Mouse (Mus musculus) E14TG2a.4 (cell line): Measurements from ENCODE around the gene Ntn1.

Source experiments
- H3K27me3 ChIP-seq: 2 replicates; pipeline ENCODE4 v1.6.1; 2014; ENCODE audit warnings: low read length, control low read depth; ENCODE audit not compliant: insufficient read depth
- H3K36me3 ChIP-seq: 2 replicates; pipeline ENCODE4 v1.6.1; 2014; ENCODE audit warnings: low read length, control low read depth; ENCODE audit not compliant: insufficient read depth
- H3K4me1 ChIP-seq: replicated peaks from 2 replicates; pipeline ENCODE4 v1.6.1; 2014; ENCODE audit warnings: low read depth, low read length, control low read depth
- H3K4me3 ChIP-seq: replicated peaks from 2 replicates; pipeline ENCODE4 v1.5.1; 2014; ENCODE audit warnings: mild to moderate bottlenecking, low read length
- H3K9me3 ChIP-seq: 2 replicates; pipeline ENCODE4 v1.6.1; 2014; ENCODE audit warnings: low read length, control low read depth
- CTCF ChIP-seq: conservative IDR thresholded peaks from 2 replicates; pipeline ENCODE4 v1.5.1; 2014; ENCODE audit warnings: low read length
- NANOG ChIP-seq: IDR thresholded peaks from 2 replicates; pipeline ENCODE4 v1.6.1; 2014; ENCODE audit warnings: borderline replicate concordance, low read length, mixed read lengths
- POU5F1 ChIP-seq: IDR thresholded peaks from 2 replicates; pipeline ENCODE4 v1.6.1; 2014; ENCODE audit warnings: low read length, borderline replicate concordance

The Ntn1 gene

GRCm38 (mm10) chr11:68172648-68173045, 228.0 kb downstream of the Ntn1 start:
- H3K27me3 ChIP-seq, result no peaks in the 10 kb centered on the region
- H3K36me3 ChIP-seq, result no peaks in the 10 kb centered on the region
- H3K9me3 ChIP-seq, result no peaks in the 10 kb centered on the region
- no peak overlapping the region for H3K4me3 ChIP-seq
- TF ChIP-seq NANOG (no peak), POU5F1 (no peak)
- H3K4me1 ChIP-seq, result no peaks in the 10 kb centered on the region

GRCm38 (mm10) chr11:68171973-68172647, 228.5 kb downstream of the Ntn1 start:
- Histone ChIP-seq H3K4me1 (no peaks in the 10 kb centered on the region), H3K4me3 (no peak overlapping the region), H3K36me3 (no peaks in the 10 kb centered on the region), H3K9me3 (no peaks in the 10 kb centered on the region), H3K27me3 (no peaks in the 10 kb centered on the region)
- TF ChIP-seq CTCF (no peak), POU5F1 (no peak), NANOG (no peak)

GRCm38 (mm10) chr11:68168427-68168826, 232.2 kb downstream of the Ntn1 start:
- H3K4me3 ChIP-seq, result no peak overlapping the region
- no peaks in the 10 kb centered on the region for H3K9me3 ChIP-seq
- no peaks in the 10 kb centered on the region for H3K27me3 ChIP-seq
- peaks cover 11% of the 10 kb centered on the region for H3K4me1 ChIP-seq
- TF ChIP-seq NANOG (no peak), CTCF (no peak), POU5F1 (no peak)
- no peaks in the 10 kb centered on the region for H3K36me3 ChIP-seq

DNA sequence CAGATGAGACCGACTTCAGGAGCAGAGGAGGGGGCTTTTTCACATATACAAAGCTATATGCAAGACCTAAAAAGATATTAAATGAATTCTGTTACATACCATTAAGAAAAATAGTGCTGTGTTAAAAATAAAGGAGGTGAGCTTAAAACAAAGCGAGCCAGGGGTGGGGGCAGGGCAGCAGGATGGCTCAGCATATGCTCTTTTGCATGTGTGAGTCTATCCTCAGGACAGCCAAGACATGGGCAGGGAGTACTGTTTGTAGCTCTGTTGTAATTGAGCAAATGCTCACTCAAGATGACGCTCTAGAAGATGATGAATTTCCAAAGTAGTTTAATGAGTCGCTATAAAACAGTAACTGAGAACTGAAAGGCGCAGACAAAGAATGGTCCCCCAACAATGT, 236.2 kb downstream of the Ntn1 start:
- Histone ChIP-seq H3K36me3 (no peaks in the 10 kb centered on the region), H3K4me1 (peaks cover 13% of the 10 kb centered on the region), H3K4me3 (no peak overlapping the region), H3K27me3 (no peaks in the 10 kb centered on the region), H3K9me3 (no peaks in the 10 kb centered on the region)
- no peak for TF ChIP-seq POU5F1
- no peak for TF ChIP-seq NANOG
- TF ChIP-seq CTCF, result no peak

GRCm38 (mm10) chr11:68159867-68160266, 240.8 kb downstream of the Ntn1 start:
- H3K9me3 ChIP-seq, result no peaks in the 10 kb centered on the region
- H3K4me3 ChIP-seq, result no peak overlapping the region
- no peaks in the 10 kb centered on the region for H3K36me3 ChIP-seq
- peaks cover 13% of the 10 kb centered on the region for H3K4me1 ChIP-seq
- H3K27me3 ChIP-seq, result no peaks in the 10 kb centered on the region
- TF ChIP-seq NANOG (no peak), POU5F1 (no peak), CTCF (no peak)
